Mouse (Mus musculus): ENCODE results near the gene Eml5.

Eml5 gene

GRCm38 (mm10) chr12:98900881-98901801, at the start of gene Eml5:
Gene Eml5, minus strand, starts transcription at chr12:98901484.
- DNase-seq = peak; percentile 82

GRCm38 (mm10) chr12:98932856-98933255, 31.6 kb upstream of the Eml5 start:
- no peak for DNase-seq

GRCm38 (mm10) chr12:98932441-98932840, 31.2 kb upstream of the Eml5 start:
- DNase-seq = no peak

GRCm38 (mm10) chr12:98931174-98931573, 29.9 kb upstream of the Eml5 start:
- DNase-seq = no peak

- peak; percentile 93 for DNase-seq
These were observed 19.1 kb upstream of the Eml5 start, which contains the start of gene Ttc8 for GRCm38 (mm10) chr12:98920194-98920991. Gene Ttc8, plus strand, starts transcription at chr12:98920574.

- DNase-seq = no peak
These were observed 8.8 kb upstream of the Eml5 start for GRCm38 (mm10) chr12:98910096-98910495.

- DNase-seq = no peak
These were observed 4.2 kb upstream of the Eml5 start for GRCm38 (mm10) chr12:98905466-98905865.

GRCm38 (mm10) chr12:98900341-98900880, 873 bp downstream of the Eml5 start:
- no peak for DNase-seq

GRCm38 (mm10) chr12:98899676-98900075, 1.6 kb downstream of the Eml5 start:
- DNase-seq = no peak

- no peak for DNase-seq
These were observed 4.5 kb downstream of the Eml5 start for GRCm38 (mm10) chr12:98896761-98897160.

- DNase-seq = peak; percentile 17
These were observed 16.8 kb downstream of the Eml5 start for GRCm38 (mm10) chr12:98884515-98884914.

GRCm38 (mm10) chr12:98881796-98882195, 19.5 kb downstream of the Eml5 start:
- no peak for DNase-seq

- DNase-seq = no peak
These were observed 22.6 kb downstream of the Eml5 start for GRCm38 (mm10) chr12:98878693-98879092.

GRCm38 (mm10) chr12:98875216-98875615, 26.1 kb downstream of the Eml5 start:
- DNase-seq = no peak

GRCm38 (mm10) chr12:98872836-98873235, 28.4 kb downstream of the Eml5 start:
- no peak for DNase-seq

- DNase-seq = no peak
These were observed 37.8 kb downstream of the Eml5 start for GRCm38 (mm10) chr12:98863436-98863835.

GRCm38 (mm10) chr12:98860316-98860715, 41.0 kb downstream of the Eml5 start:
- DNase-seq = no peak

GRCm38 (mm10) chr12:98850767-98851166, 50.5 kb downstream of the Eml5 start:
- peak; percentile 63 for DNase-seq

GRCm38 (mm10) chr12:98844774-98845173, 56.5 kb downstream of the Eml5 start:
- DNase-seq = no peak

- DNase-seq = no peak
These were observed 61.1 kb downstream of the Eml5 start for GRCm38 (mm10) chr12:98840135-98840534.

- no peak for DNase-seq
These were observed 63.3 kb downstream of the Eml5 start for GRCm38 (mm10) chr12:98837940-98838339.

- DNase-seq = no peak
These were observed 65.8 kb downstream of the Eml5 start for GRCm38 (mm10) chr12:98835466-98835865.

GRCm38 (mm10) chr12:98834879-98835278, 66.4 kb downstream of the Eml5 start:
- no peak for DNase-seq

Measured in cerebellum, adult 9-10 months (tissue).